Mouse (Mus musculus) liver, adult (tissue): Measurements from ENCODE around the gene Gm9376.

Source experiments
- GATA4 ChIP-seq: IDR thresholded peaks from 2 replicates; pipeline ENCODE4 v1.6.1; 2014; ENCODE audit warnings: mild to moderate bottlenecking, low read length; ENCODE audit not compliant: insufficient replicate concordance

The Gm9376 gene

GRCm38 (mm10) chr14:118266660-118267059 lies at the start of gene Gm9376:
TSS of gene Gm9376 (plus strand) at chr14:118266960.
- no peak for TF ChIP-seq GATA4

GRCm38 (mm10) chr14:118220885-118221284 lies 45.9 kb upstream of the Gm9376 start:
- no peak for TF ChIP-seq GATA4

- TF ChIP-seq GATA4: no peak
Observed at GRCm38 (mm10) chr14:118225061-118225743, 41.6 kb upstream of the Gm9376 start.

- no peak for TF ChIP-seq GATA4
Observed at GRCm38 (mm10) chr14:118225911-118226310, 40.8 kb upstream of the Gm9376 start.

- no peak for TF ChIP-seq GATA4
Observed at GRCm38 (mm10) chr14:118226471-118227155, 40.1 kb upstream of the Gm9376 start.

GRCm38 (mm10) chr14:118232381-118232970 lies 34.3 kb upstream of the Gm9376 start:
- no peak for TF ChIP-seq GATA4

- no peak for TF ChIP-seq GATA4
Observed at GRCm38 (mm10) chr14:118233786-118234540, 32.8 kb upstream of the Gm9376 start.

- TF ChIP-seq GATA4: no peak
Observed at GRCm38 (mm10) chr14:118234541-118235210, 32.1 kb upstream of the Gm9376 start.

GRCm38 (mm10) chr14:118235361-118235972 lies 31.3 kb upstream of the Gm9376 start:
- TF ChIP-seq GATA4: no peak

- TF ChIP-seq GATA4: no peak
Observed at GRCm38 (mm10) chr14:118235973-118236885, 30.5 kb upstream of the Gm9376 start.

- no peak for TF ChIP-seq GATA4
Observed at GRCm38 (mm10) chr14:118236886-118237289, 29.9 kb upstream of the Gm9376 start, which contains the start of gene Sox21. TSS of gene Sox21 (minus strand) at chr14:118237030.

- TF ChIP-seq GATA4: no peak
Observed at GRCm38 (mm10) chr14:118237786-118238185, 29.0 kb upstream of the Gm9376 start.

GRCm38 (mm10) chr14:118239351-118239750 lies 27.4 kb upstream of the Gm9376 start:
- TF ChIP-seq GATA4: no peak
